Mouse (Mus musculus): ENCODE results near the gene Ankrd28. TPM values are rescaled to one million over a fixed set of nuclear protein-coding genes. Genes with fewer than 3 reads are reported as not detected.

Gene Ankrd28
- polyA plus RNA-seq, 1 experiment, result 26.7 TPM

- TF ChIP-seq POLR2A (IDR thresholded peaks at IDR 0.05; ENCODE audit: borderline replicate concordance, low read depth, low read length) (no peak), CTCF (IDR thresholded peaks at IDR 0.05; ENCODE audit: low read depth, low read length) (no peak)
- Histone ChIP-seq H3K27ac (ENCODE audit: insufficient read depth, low read depth, low read length) (no peak overlapping the region), H3K4me1 (ENCODE audit: control insufficient read depth, insufficient read depth, low read length) (no peaks in the 10 kb centered on the region), H3K4me3 (ENCODE audit: insufficient read depth, low read length) (no peak overlapping the region)
These were observed 13.1 kb upstream of the Ankrd28 start for GRCm38 (mm10) chr14:31843571-31843970.

GRCm38 (mm10) chr14:31832022-31832421 is 1.6 kb upstream of the Ankrd28 start:
- TF ChIP-seq CTCF (IDR thresholded peaks at IDR 0.05; ENCODE audit: low read depth, low read length), result no peak
- TF ChIP-seq POLR2A (IDR thresholded peaks at IDR 0.05; ENCODE audit: borderline replicate concordance, low read depth, low read length), result no peak
- no peak overlapping the region for H3K27ac ChIP-seq (ENCODE audit: insufficient read depth, low read depth, low read length)
- H3K4me3 ChIP-seq (ENCODE audit: insufficient read depth, low read length), result no peak overlapping the region
- peaks cover 6% of the 10 kb centered on the region; the same call in 1 of the 2 replicates for H3K4me1 ChIP-seq (ENCODE audit: control insufficient read depth, insufficient read depth, low read length)

GRCm38 (mm10) chr14:31831370-31831712 is 890 bp upstream of the Ankrd28 start:
- no peak overlapping the region for H3K27ac ChIP-seq (ENCODE audit: insufficient read depth, low read depth, low read length)
- TF ChIP-seq CTCF (IDR thresholded peaks at IDR 0.05; ENCODE audit: low read depth, low read length), result no peak
- no peak for TF ChIP-seq POLR2A (IDR thresholded peaks at IDR 0.05; ENCODE audit: borderline replicate concordance, low read depth, low read length)
- H3K4me1 ChIP-seq (ENCODE audit: control insufficient read depth, insufficient read depth, low read length), result peaks cover 6% of the 10 kb centered on the region; the same call in 1 of the 2 replicates
- H3K4me3 ChIP-seq (ENCODE audit: insufficient read depth, low read length), result peak overlapping the region; percentile 97

- TF ChIP-seq POLR2A (IDR thresholded peaks at IDR 0.05; ENCODE audit: borderline replicate concordance, low read depth, low read length) (no peak), CTCF (IDR thresholded peaks at IDR 0.05; ENCODE audit: low read depth, low read length) (no peak)
- peak overlapping the region; percentile 43 for H3K27ac ChIP-seq (ENCODE audit: insufficient read depth, low read depth, low read length)
- H3K4me3 ChIP-seq (ENCODE audit: insufficient read depth, low read length), result peak overlapping the region; percentile 97
These were observed 489 bp downstream of the Ankrd28 start for GRCm38 (mm10) chr14:31829761-31830562.

GRCm38 (mm10) chr14:31827221-31827620 is 3.2 kb downstream of the Ankrd28 start:
- no peak overlapping the region for H3K27ac ChIP-seq (ENCODE audit: insufficient read depth, low read depth, low read length)
- TF ChIP-seq POLR2A (IDR thresholded peaks at IDR 0.05; ENCODE audit: borderline replicate concordance, low read depth, low read length), result no peak
- no peak for TF ChIP-seq CTCF (IDR thresholded peaks at IDR 0.05; ENCODE audit: low read depth, low read length)
- H3K4me3 ChIP-seq (ENCODE audit: insufficient read depth, low read length), result no peak overlapping the region
- H3K4me1 ChIP-seq (ENCODE audit: control insufficient read depth, insufficient read depth, low read length), result peaks cover 6% of the 10 kb centered on the region; the same call in 1 of the 2 replicates

More at GRCm38 (mm10) chr14:31829761-31830562, 489 bp downstream of the Ankrd28 start:
- H3K4me1 ChIP-seq (ENCODE audit: control insufficient read depth, insufficient read depth, low read length), result peaks cover 6% of the 10 kb centered on the region; the same call in 1 of the 2 replicates

- H3K27ac ChIP-seq (ENCODE audit: insufficient read depth, low read depth, low read length), result no peak overlapping the region
- TF ChIP-seq POLR2A (IDR thresholded peaks at IDR 0.05; ENCODE audit: borderline replicate concordance, low read depth, low read length) (no peak), CTCF (IDR thresholded peaks at IDR 0.05; ENCODE audit: low read depth, low read length) (no peak)
- H3K4me3 ChIP-seq (ENCODE audit: insufficient read depth, low read length), result no peak overlapping the region
- no peaks in the 10 kb centered on the region for H3K4me1 ChIP-seq (ENCODE audit: control insufficient read depth, insufficient read depth, low read length)
These were observed 20.5 kb downstream of the Ankrd28 start for GRCm38 (mm10) chr14:31809942-31810341.

GRCm38 (mm10) chr14:31803791-31804190 is 26.7 kb downstream of the Ankrd28 start:
- H3K27ac ChIP-seq (ENCODE audit: insufficient read depth, low read depth, low read length), result no peak overlapping the region
- H3K4me3 ChIP-seq (ENCODE audit: insufficient read depth, low read length), result no peak overlapping the region
- TF ChIP-seq POLR2A (IDR thresholded peaks at IDR 0.05; ENCODE audit: borderline replicate concordance, low read depth, low read length), result no peak
- TF ChIP-seq CTCF (IDR thresholded peaks at IDR 0.05; ENCODE audit: low read depth, low read length), result no peak
- 0 out of 2 replicates have a peak, but pooled peaks cover 3% of the 10 kb centered on the region for H3K4me1 ChIP-seq (ENCODE audit: control insufficient read depth, insufficient read depth, low read length)

- H3K4me1 ChIP-seq (ENCODE audit: control insufficient read depth, insufficient read depth, low read length), result 0 out of 2 replicates have a peak, but pooled peaks cover 3% of the 10 kb centered on the region
- H3K27ac ChIP-seq (ENCODE audit: insufficient read depth, low read depth, low read length), result no peak overlapping the region
- no peak overlapping the region for H3K4me3 ChIP-seq (ENCODE audit: insufficient read depth, low read length)
- TF ChIP-seq POLR2A (IDR thresholded peaks at IDR 0.05; ENCODE audit: borderline replicate concordance, low read depth, low read length), result no peak
- no peak for TF ChIP-seq CTCF (IDR thresholded peaks at IDR 0.05; ENCODE audit: low read depth, low read length)
These were observed 29.5 kb downstream of the Ankrd28 start for GRCm38 (mm10) chr14:31800976-31801375.

GRCm38 (mm10) chr14:31800446-31800845 is 30.0 kb downstream of the Ankrd28 start:
- TF ChIP-seq CTCF (IDR thresholded peaks at IDR 0.05; ENCODE audit: low read depth, low read length), result no peak
- TF ChIP-seq POLR2A (IDR thresholded peaks at IDR 0.05; ENCODE audit: borderline replicate concordance, low read depth, low read length), result no peak
- H3K27ac ChIP-seq (ENCODE audit: insufficient read depth, low read depth, low read length), result no peak overlapping the region
- H3K4me3 ChIP-seq (ENCODE audit: insufficient read depth, low read length), result no peak overlapping the region
- 0 out of 2 replicates have a peak, but pooled peaks cover 3% of the 10 kb centered on the region for H3K4me1 ChIP-seq (ENCODE audit: control insufficient read depth, insufficient read depth, low read length)

- 0 out of 2 replicates have a peak, but pooled peaks cover 3% of the 10 kb centered on the region for H3K4me1 ChIP-seq (ENCODE audit: control insufficient read depth, insufficient read depth, low read length)
- TF ChIP-seq POLR2A (IDR thresholded peaks at IDR 0.05; ENCODE audit: borderline replicate concordance, low read depth, low read length) (no peak), CTCF (IDR thresholded peaks at IDR 0.05; ENCODE audit: low read depth, low read length) (no peak)
- no peak overlapping the region for H3K4me3 ChIP-seq (ENCODE audit: insufficient read depth, low read length)
- no peak overlapping the region for H3K27ac ChIP-seq (ENCODE audit: insufficient read depth, low read depth, low read length)
These were observed 31.5 kb downstream of the Ankrd28 start for GRCm38 (mm10) chr14:31798937-31799336.
